Mouse (Mus musculus): ENCODE measurements around the gene Nlrp10. TPM values are rescaled to one million over a fixed set of nuclear protein-coding genes. Genes with fewer than 3 reads are reported as not detected.

Gene Nlrp10
- polyA plus RNA-seq (2012; ENCODE audit: insufficient read depth, insufficient read length, missing spikeins): not detected in 2 replicates

GRCm38 (mm10) chr7:108929726-108930393 lies at the start of gene Nlrp10:
Gene Nlrp10, minus strand, starts transcription at chr7:108930178.
- H3K4me1 ChIP-seq (ENCODE audit: control insufficient read depth, insufficient read depth, insufficient read length, low read length): peaks cover 2% of the 10 kb centered on the region; the same call in 1 of the 2 replicates
- no peak within 1 kb of the TSS for H3K27ac ChIP-seq (replicated peaks; ENCODE audit: low read depth, low read length)
- no peak within 1 kb of the TSS for H3K4me3 ChIP-seq (ENCODE audit: insufficient read depth, low read depth, low read length)

- Histone ChIP-seq H3K27ac (replicated peaks; ENCODE audit: low read depth, low read length) (no peak overlapping the region), H3K4me1 (ENCODE audit: control insufficient read depth, insufficient read depth, insufficient read length, low read length) (no peaks in the 10 kb centered on the region), H3K4me3 (ENCODE audit: insufficient read depth, low read depth, low read length) (no peak overlapping the region)
These were observed 42.3 kb upstream of the Nlrp10 start for GRCm38 (mm10) chr7:108972273-108972672.

- no peaks in the 10 kb centered on the region; the same call in 1 of the 2 replicates for H3K4me1 ChIP-seq (ENCODE audit: control insufficient read depth, insufficient read depth, insufficient read length, low read length)
- no peak overlapping the region for H3K4me3 ChIP-seq (ENCODE audit: insufficient read depth, low read depth, low read length)
- no peak overlapping the region for H3K27ac ChIP-seq (replicated peaks; ENCODE audit: low read depth, low read length)
These were observed 38.2 kb upstream of the Nlrp10 start for GRCm38 (mm10) chr7:108968201-108968600.

- H3K4me1 ChIP-seq (ENCODE audit: control insufficient read depth, insufficient read depth, insufficient read length, low read length): no peaks in the 10 kb centered on the region; the same call in 1 of the 2 replicates
- H3K4me3 ChIP-seq (ENCODE audit: insufficient read depth, low read depth, low read length): no peak overlapping the region
- no peak overlapping the region for H3K27ac ChIP-seq (replicated peaks; ENCODE audit: low read depth, low read length)
These were observed 36.9 kb upstream of the Nlrp10 start for GRCm38 (mm10) chr7:108966742-108967362.

GRCm38 (mm10) chr7:108965968-108966367 lies 36.0 kb upstream of the Nlrp10 start:
- Histone ChIP-seq H3K27ac (replicated peaks; ENCODE audit: low read depth, low read length) (no peak overlapping the region), H3K4me1 (ENCODE audit: control insufficient read depth, insufficient read depth, insufficient read length, low read length) (no peaks in the 10 kb centered on the region; the same call in 1 of the 2 replicates), H3K4me3 (ENCODE audit: insufficient read depth, low read depth, low read length) (no peak overlapping the region)

- Histone ChIP-seq H3K4me1 (ENCODE audit: control insufficient read depth, insufficient read depth, insufficient read length, low read length) (no peaks in the 10 kb centered on the region), H3K27ac (replicated peaks; ENCODE audit: low read depth, low read length) (no peak overlapping the region), H3K4me3 (ENCODE audit: insufficient read depth, low read depth, low read length) (no peak overlapping the region)
These were observed 27.8 kb upstream of the Nlrp10 start for GRCm38 (mm10) chr7:108957734-108958133.

- Histone ChIP-seq H3K27ac (replicated peaks; ENCODE audit: low read depth, low read length) (no peak overlapping the region), H3K4me3 (ENCODE audit: insufficient read depth, low read depth, low read length) (no peak overlapping the region), H3K4me1 (ENCODE audit: control insufficient read depth, insufficient read depth, insufficient read length, low read length) (peaks cover 4% of the 10 kb centered on the region; the same call in 1 of the 2 replicates)
These were observed 24.2 kb upstream of the Nlrp10 start for GRCm38 (mm10) chr7:108954185-108954584.

- H3K4me3 ChIP-seq (ENCODE audit: insufficient read depth, low read depth, low read length): no peak overlapping the region
- no peak overlapping the region for H3K27ac ChIP-seq (replicated peaks; ENCODE audit: low read depth, low read length)
These were observed 22.8 kb upstream of the Nlrp10 start for GRCm38 (mm10) chr7:108952801-108953200.

GRCm38 (mm10) chr7:108950762-108951331 lies 20.9 kb upstream of the Nlrp10 start:
- Histone ChIP-seq H3K27ac (replicated peaks; ENCODE audit: low read depth, low read length) (no peak overlapping the region), H3K4me3 (ENCODE audit: insufficient read depth, low read depth, low read length) (peak overlapping the region; percentile 35), H3K4me1 (ENCODE audit: control insufficient read depth, insufficient read depth, insufficient read length, low read length) (peaks cover 4% of the 10 kb centered on the region; the same call in 1 of the 2 replicates)

More at GRCm38 (mm10) chr7:108952801-108953200, 22.8 kb upstream of the Nlrp10 start:
- peaks cover 4% of the 10 kb centered on the region; the same call in 1 of the 2 replicates for H3K4me1 ChIP-seq (ENCODE audit: control insufficient read depth, insufficient read depth, insufficient read length, low read length)

GRCm38 (mm10) chr7:108950312-108950761 lies 20.4 kb upstream of the Nlrp10 start, which contains the start of gene Tub:
Gene Tub, plus strand, starts transcription at chr7:108950338.
- H3K4me1 ChIP-seq (ENCODE audit: control insufficient read depth, insufficient read depth, insufficient read length, low read length): peaks cover 4% of the 10 kb centered on the region; the same call in 1 of the 2 replicates
- peak within 1 kb of the TSS; percentile 35 for H3K4me3 ChIP-seq (ENCODE audit: insufficient read depth, low read depth, low read length)
- no peak within 1 kb of the TSS for H3K27ac ChIP-seq (replicated peaks; ENCODE audit: low read depth, low read length)

- H3K27ac ChIP-seq (replicated peaks; ENCODE audit: low read depth, low read length): no peak overlapping the region
- no peak overlapping the region for H3K4me3 ChIP-seq (ENCODE audit: insufficient read depth, low read depth, low read length)
- H3K4me1 ChIP-seq (ENCODE audit: control insufficient read depth, insufficient read depth, insufficient read length, low read length): peaks cover 4% of the 10 kb centered on the region; the same call in 1 of the 2 replicates
These were observed 19.3 kb upstream of the Nlrp10 start for GRCm38 (mm10) chr7:108949301-108949700.

- H3K4me3 ChIP-seq (ENCODE audit: insufficient read depth, low read depth, low read length): no peak overlapping the region
- H3K4me1 ChIP-seq (ENCODE audit: control insufficient read depth, insufficient read depth, insufficient read length, low read length): peaks cover 4% of the 10 kb centered on the region; the same call in 1 of the 2 replicates
These were observed 18.6 kb upstream of the Nlrp10 start for GRCm38 (mm10) chr7:108948611-108949010.

GRCm38 (mm10) chr7:108944002-108944401 lies 14.0 kb upstream of the Nlrp10 start:
- no peaks in the 10 kb centered on the region for H3K4me1 ChIP-seq (ENCODE audit: control insufficient read depth, insufficient read depth, insufficient read length, low read length)
- H3K4me3 ChIP-seq (ENCODE audit: insufficient read depth, low read depth, low read length): no peak overlapping the region
- no peak overlapping the region for H3K27ac ChIP-seq (replicated peaks; ENCODE audit: low read depth, low read length)

More at GRCm38 (mm10) chr7:108948611-108949010, 18.6 kb upstream of the Nlrp10 start:
- H3K27ac ChIP-seq (replicated peaks; ENCODE audit: low read depth, low read length): no peak overlapping the region

GRCm38 (mm10) chr7:108941466-108941865 lies 11.5 kb upstream of the Nlrp10 start:
- no peak overlapping the region for H3K4me3 ChIP-seq (ENCODE audit: insufficient read depth, low read depth, low read length)
- H3K4me1 ChIP-seq (ENCODE audit: control insufficient read depth, insufficient read depth, insufficient read length, low read length): no peaks in the 10 kb centered on the region
- H3K27ac ChIP-seq (replicated peaks; ENCODE audit: low read depth, low read length): no peak overlapping the region

GRCm38 (mm10) chr7:108936591-108936990 lies 6.6 kb upstream of the Nlrp10 start:
- Histone ChIP-seq H3K27ac (replicated peaks; ENCODE audit: low read depth, low read length) (no peak overlapping the region), H3K4me1 (ENCODE audit: control insufficient read depth, insufficient read depth, insufficient read length, low read length) (peaks cover 7% of the 10 kb centered on the region), H3K4me3 (ENCODE audit: insufficient read depth, low read depth, low read length) (no peak overlapping the region)

Measured in brown adipose tissue, adult 24 weeks (tissue).